Mouse (Mus musculus) skeletal muscle tissue, adult 2 months (tissue): ENCODE data around the gene Stx11.

Source experiments
- DNase-seq: peaks from one replicate; pipeline ENCODE4 v3.0.0-alpha.2; 2012; ENCODE audit warnings: low read depth, low spot score

Gene Stx11

DNA sequence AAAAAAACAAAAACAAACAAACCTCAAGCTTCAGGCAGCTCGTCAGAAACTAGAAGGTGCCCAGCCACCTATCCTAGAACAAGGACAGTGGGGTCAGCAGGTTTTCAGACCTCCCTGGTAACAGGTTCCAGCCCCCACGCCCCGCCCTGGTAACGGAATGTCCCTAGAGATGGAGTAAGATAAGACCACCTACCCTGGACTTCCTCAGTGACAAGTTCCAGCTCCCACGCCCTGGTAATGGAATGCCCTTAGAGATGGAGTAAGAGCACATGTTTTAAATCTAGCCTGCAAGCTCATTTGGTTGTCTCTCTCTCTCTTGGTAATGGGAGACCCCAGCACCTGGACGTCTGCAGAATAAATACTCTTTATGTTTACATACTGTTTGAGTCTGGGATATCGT lies 48.3 kb downstream of the Stx11 start:
- no peak for DNase-seq

DNA sequence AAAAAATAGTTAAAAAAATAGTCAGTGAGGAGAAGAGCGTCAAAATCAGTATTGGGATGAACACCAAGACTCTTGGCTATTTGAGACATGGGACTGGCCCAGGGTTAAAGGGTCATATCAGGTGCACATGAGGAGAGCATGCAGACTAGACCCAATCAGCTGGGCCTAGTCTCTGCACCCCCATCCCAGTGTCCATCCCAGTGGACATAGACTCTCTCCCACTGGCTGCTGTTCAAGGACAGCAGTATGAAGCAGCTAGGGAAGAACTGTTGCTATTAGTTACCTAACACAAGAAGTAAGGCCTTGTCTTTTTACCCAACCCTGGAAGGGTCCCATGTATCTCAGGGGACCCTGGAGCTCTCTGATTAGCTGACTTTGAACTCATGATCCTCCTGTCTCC lies 49.9 kb downstream of the Stx11 start:
- DNase-seq: no peak

DNA sequence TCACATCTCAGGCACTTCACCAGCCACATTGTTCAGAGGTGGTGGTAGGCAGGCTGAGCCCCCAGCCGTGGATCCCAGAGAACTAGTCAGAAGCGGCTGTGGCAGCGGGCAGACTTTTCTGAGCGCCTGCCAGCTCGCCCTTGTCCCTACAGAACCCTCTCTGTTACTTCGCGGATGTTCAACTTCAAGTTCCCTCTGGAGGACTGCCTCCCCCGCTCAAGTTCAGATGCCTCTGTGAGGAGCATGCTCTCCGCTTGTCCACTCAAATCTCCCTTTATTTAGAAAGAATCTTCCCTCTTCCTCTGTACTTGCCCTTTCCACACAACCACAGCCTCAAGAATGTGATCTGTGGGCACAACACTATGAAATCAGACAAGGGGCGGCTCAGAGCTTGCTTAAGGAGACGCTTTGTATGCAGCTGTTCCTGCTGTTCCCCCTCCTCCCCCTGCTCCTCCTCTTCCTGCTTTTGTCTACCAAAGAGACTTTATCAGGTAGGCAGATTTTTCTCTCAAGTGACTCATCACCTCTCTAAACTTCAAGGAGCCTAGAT lies 52.0 kb downstream of the Stx11 start:
- DNase-seq: no peak

DNA sequence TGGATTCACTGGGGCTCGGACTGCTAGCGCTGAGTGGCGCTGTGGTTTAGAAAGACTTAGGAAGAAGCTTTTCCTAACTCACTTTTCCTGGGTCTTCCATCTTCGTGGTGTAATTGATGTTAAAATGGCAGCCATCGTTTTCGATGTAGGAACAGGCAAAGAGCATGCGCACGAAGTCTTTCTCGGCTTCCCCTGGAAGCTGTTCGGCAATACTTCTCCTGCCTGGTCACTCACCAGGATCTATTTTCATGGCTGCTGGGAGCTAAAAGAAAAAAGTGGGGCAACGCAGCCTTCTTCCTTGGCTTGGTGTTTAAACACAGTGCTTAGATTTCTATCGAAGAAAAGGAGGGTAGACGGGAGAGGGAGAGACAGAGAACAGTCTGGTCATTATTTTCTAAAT lies 52.6 kb downstream of the Stx11 start:
- DNase-seq: no peak

DNA sequence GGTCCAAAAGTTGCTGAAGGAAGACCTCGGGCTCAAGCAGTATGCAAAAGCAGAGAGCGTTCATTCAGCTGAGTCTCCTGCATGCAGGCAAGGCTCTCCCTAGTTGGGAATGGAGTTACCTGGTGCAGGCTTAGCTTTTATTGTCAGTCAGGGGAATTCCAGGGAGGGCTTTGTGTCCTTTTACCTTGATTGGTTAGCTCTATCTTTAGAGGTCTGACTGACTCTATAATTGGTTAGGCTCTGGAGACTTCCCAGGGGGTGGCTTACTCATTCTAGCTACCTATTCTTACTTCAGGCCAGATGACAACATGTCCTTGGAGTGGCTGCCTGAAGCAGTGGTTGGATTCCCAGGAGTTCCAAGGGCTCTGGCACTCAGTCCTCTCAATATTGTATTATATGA lies 54.2 kb downstream of the Stx11 start:
- DNase-seq: no peak

DNA sequence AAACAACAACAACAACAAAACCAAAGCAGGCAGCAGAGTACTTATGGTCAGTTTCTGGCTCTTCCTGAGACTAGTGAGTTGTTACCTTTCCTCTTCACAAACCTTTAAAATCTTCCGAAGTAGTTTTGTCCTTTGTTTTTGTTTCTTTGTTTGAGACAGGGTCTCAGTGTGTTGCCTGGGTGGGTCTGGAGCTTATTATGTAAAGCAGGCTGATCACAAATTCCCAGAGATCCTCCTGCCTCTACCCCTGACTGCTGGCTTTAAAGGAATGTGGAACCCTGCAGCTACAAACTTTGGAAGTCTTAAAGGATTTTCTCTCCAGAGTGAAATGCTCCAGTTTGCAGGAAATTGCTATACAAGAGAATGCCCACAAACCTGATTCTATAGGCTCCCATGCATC lies 54.9 kb downstream of the Stx11 start:
- no peak for DNase-seq

DNA sequence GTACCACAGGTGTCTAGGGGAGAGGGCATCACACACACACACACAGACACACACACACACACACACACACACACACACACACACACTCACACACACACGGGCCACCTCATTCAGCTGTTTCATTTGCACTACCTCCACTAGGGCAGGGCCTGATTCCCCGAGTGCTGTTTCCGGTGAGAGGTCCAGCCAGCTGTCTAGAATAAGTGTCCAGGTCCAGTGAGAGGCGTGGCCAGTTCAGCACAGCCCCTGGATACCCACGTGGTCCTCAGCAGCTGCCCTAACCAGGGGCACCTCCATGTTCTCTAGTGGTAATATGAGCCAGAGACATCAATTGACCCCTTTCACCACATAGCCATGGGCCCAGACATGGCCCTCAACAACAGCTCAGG lies 60.0 kb downstream of the Stx11 start:
- no peak for DNase-seq

DNA sequence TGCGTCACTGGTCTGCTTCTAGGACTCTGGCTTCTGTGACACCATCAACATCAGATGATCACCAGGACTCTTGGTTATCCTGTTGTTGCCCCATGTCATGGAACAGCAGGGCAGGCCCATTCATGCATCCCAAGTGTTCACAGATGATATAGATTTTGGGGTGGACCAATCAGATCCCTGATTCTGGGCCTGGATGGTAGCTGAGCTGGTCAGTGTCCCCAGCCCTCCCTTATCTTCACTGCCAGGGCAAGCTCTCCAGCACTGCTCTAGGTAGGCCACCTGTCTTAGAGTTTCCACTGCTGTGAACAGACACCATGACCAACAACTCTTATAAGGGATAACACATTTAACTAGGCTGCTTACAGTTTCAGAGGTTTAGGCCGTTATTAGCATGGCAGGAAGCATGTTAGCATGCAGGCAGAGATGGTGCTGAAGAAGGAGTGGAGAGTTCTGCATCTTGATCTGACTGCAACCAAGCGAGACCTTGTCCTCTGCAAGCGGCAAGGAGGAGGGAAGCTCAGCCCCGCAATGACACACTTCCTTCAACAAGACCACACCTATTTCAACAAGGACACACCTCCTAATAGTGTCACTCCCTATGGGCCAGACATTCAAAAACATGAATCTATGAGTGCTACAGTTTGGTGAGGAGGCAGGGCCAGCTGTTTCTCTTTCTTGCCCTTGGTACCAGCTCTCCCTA lies 60.5 kb downstream of the Stx11 start:
- no peak for DNase-seq

DNA sequence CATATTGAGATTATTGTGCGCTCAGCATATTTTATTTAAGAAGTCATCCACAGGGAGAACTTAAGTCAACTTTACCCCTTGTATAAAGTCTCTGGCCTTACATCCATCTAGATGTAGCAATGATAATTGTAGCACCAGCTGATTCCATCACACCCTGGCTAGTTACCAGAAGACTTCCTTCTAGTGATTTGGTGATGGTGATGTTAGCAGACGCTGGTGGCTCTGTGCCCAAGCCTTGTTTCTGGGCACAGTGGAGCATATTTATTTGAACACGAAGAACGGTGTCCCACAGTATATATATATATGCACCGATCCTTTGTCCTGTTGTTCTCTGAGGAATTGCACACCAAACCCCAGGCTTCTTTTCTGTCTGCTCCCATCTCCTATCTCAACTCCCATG lies 64.2 kb downstream of the Stx11 start:
- DNase-seq: no peak

DNA sequence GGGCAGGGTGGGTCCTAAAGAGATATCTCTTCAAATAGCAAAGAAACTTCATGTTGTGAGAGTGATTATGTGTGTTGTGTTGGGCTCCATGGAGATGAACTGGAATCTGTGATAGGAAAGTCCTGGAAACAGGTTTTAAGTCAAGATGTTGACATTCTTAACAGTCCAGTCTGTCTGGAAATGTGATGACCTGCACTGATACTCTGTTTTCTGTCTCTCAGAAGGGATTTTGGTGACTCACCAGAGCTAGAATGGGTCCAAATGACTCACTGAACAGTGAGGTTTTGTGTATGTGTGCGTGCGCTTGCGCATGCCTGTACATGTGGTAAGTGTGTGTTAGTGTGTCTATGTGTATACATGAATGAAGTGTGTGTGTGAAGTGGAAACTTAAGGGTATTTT lies 70.8 kb downstream of the Stx11 start:
- DNase-seq: no peak

DNA sequence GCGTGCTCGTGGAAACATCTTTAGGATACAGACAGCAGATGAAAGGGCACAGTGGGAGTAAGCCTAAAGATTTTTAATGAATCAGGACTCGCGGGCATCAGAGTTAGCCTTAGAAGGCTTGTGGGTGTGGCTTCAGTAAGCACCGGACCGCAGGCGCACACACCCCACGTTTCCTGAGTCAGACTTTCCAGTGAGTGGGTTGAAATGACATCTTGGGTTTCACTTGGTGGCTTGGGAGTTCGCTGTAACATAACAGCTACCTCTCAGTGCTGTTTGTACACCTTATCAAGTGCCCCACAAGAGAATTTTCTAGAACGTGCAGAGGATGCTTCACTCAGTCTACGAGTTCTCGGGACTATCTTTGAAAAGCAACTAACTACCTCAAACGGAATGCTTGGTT lies 75.7 kb downstream of the Stx11 start:
- no peak for DNase-seq
